Mouse (Mus musculus): ENCODE data around the gene Fam174b.

The Fam174b gene

GRCm38 (mm10) chr7:73749339-73749738, 9.2 kb downstream of the Fam174b start:
- DNase-seq (ENCODE audit: low spot score in 2 of 2), result no peak

GRCm38 (mm10) chr7:73749983-73750382, 9.9 kb downstream of the Fam174b start:
- no peak for DNase-seq (ENCODE audit: low spot score in 2 of 2)

- DNase-seq (ENCODE audit: low spot score in 2 of 2), result no peak
Measured at GRCm38 (mm10) chr7:73753598-73753997, 13.5 kb downstream of the Fam174b start.

GRCm38 (mm10) chr7:73755377-73756110, 15.4 kb downstream of the Fam174b start:
- no peak for DNase-seq (ENCODE audit: low spot score in 2 of 2)

GRCm38 (mm10) chr7:73761691-73762189, 21.6 kb downstream of the Fam174b start:
- no peak for DNase-seq (ENCODE audit: low spot score in 2 of 2)

GRCm38 (mm10) chr7:73764679-73765078, 24.6 kb downstream of the Fam174b start:
- no peak for DNase-seq (ENCODE audit: low spot score in 2 of 2)

GRCm38 (mm10) chr7:73765186-73765903, 25.2 kb downstream of the Fam174b start:
- no peak for DNase-seq (ENCODE audit: low spot score in 2 of 2)

- no peak for DNase-seq (ENCODE audit: low spot score in 2 of 2)
Measured at GRCm38 (mm10) chr7:73769224-73769623, 29.1 kb downstream of the Fam174b start.

- DNase-seq (ENCODE audit: low spot score in 2 of 2), result no peak
Measured at GRCm38 (mm10) chr7:73771384-73772274, 31.5 kb downstream of the Fam174b start.

- no peak for DNase-seq (ENCODE audit: low spot score in 2 of 2)
Measured at GRCm38 (mm10) chr7:73772275-73772765, 32.2 kb downstream of the Fam174b start.

- no peak for DNase-seq (ENCODE audit: low spot score in 2 of 2)
Measured at GRCm38 (mm10) chr7:73774781-73775180, 34.7 kb downstream of the Fam174b start.

- DNase-seq (ENCODE audit: low spot score in 2 of 2), result no peak
Measured at GRCm38 (mm10) chr7:73777777-73778176, 37.7 kb downstream of the Fam174b start.

GRCm38 (mm10) chr7:73784736-73785428, 44.8 kb downstream of the Fam174b start:
- DNase-seq (ENCODE audit: low spot score in 2 of 2), result no peak

GRCm38 (mm10) chr7:73785815-73786214, 45.7 kb downstream of the Fam174b start:
- DNase-seq (ENCODE audit: low spot score in 2 of 2), result no peak

- DNase-seq (ENCODE audit: low spot score in 2 of 2), result no peak
Measured at GRCm38 (mm10) chr7:73787513-73787912, 47.4 kb downstream of the Fam174b start.

- DNase-seq (ENCODE audit: low spot score in 2 of 2), result peak in 1 of 2 experiments; percentile 8
Measured at GRCm38 (mm10) chr7:73791096-73791495, 51.0 kb downstream of the Fam174b start.

- DNase-seq (ENCODE audit: low spot score in 2 of 2), result no peak
Measured at GRCm38 (mm10) chr7:73792155-73792554, 52.1 kb downstream of the Fam174b start.

- DNase-seq (ENCODE audit: low spot score in 2 of 2), result no peak
Measured at GRCm38 (mm10) chr7:73792641-73793040, 52.5 kb downstream of the Fam174b start.

GRCm38 (mm10) chr7:73809261-73809660, 69.2 kb downstream of the Fam174b start:
- no peak for DNase-seq (ENCODE audit: low spot score in 2 of 2)

GRCm38 (mm10) chr7:73811439-73811838, 71.3 kb downstream of the Fam174b start:
- DNase-seq (ENCODE audit: low spot score in 2 of 2), result no peak

- DNase-seq (ENCODE audit: low spot score in 2 of 2), result no peak
Measured at GRCm38 (mm10) chr7:73812176-73812575, 72.1 kb downstream of the Fam174b start.
